Mouse (Mus musculus) ES-E14 (cell line): ENCODE results near the gene Brca2. TPM values are rescaled to one million over a fixed set of nuclear protein-coding genes. Genes with fewer than 3 reads are reported as not detected.

Experiments
- DNase-seq: peaks from one replicate; pipeline ENCODE4 v3.0.0-alpha.2; 2013; ENCODE audit warnings: low read depth, low spot score
- H3K27ac ChIP-seq: 2 replicates; pipeline ENCODE4 v1.5.1; 2012; ENCODE audit warnings: low read depth, mild to moderate bottlenecking, low read length, moderate library complexity, mixed read lengths; ENCODE audit not compliant: poor library complexity, insufficient read depth, severe bottlenecking
- H3K36me3 ChIP-seq: 2 replicates; pipeline ENCODE4 v1.6.1; 2012; ENCODE audit warnings: mild to moderate bottlenecking, low read length, moderate library complexity, mixed read lengths; ENCODE audit not compliant: control insufficient read depth, poor library complexity, insufficient read depth, severe bottlenecking
- H3K4me1 ChIP-seq, 2 experiments: fragments of 150-350 bp in 1 of 2; sonication (generic) in 1 of 2; 2 replicates each; pipeline ENCODE4 v1.6.1; 2012; ENCODE audit warnings: low read length in 2 of 2, mild to moderate bottlenecking in 1 of 2, mixed read lengths in 1 of 2; ENCODE audit not compliant: control insufficient read depth in 2 of 2, insufficient read depth in 2 of 2, poor library complexity in 1 of 2
- H3K4me3 ChIP-seq, 2 experiments: fragments of 150-350 bp in 1 of 2; sonication (generic) in 1 of 2; 2 replicates each; pipeline ENCODE4 v1.5.1; 2012; ENCODE audit warnings: low read length in 2 of 2, low read depth in 1 of 2, mild to moderate bottlenecking in 1 of 2, mixed read lengths in 1 of 2; ENCODE audit not compliant: insufficient read depth in 1 of 2, poor library complexity in 1 of 2, severe bottlenecking in 1 of 2
- H3K9ac ChIP-seq: 2 replicates; pipeline ENCODE4 v1.6.1; 2012; ENCODE audit warnings: low read depth, mild to moderate bottlenecking, low read length, mixed read lengths; ENCODE audit not compliant: poor library complexity, insufficient read depth, severe bottlenecking
- H3K9me3 ChIP-seq: fragments of 150-350 bp; sonication (generic); 2 replicates; pipeline ENCODE4 v1.6.1; 2012; ENCODE audit warnings: low read depth, mild to moderate bottlenecking, low read length; ENCODE audit not compliant: control insufficient read depth, insufficient read depth
- CHD2 ChIP-seq: IDR thresholded peaks from 2 replicates; pipeline ENCODE4 v1.6.1; 2014; ENCODE audit warnings: mild to moderate bottlenecking, low read depth, low read length, inconsistent platforms
- HCFC1 ChIP-seq: IDR thresholded peaks from 2 replicates; pipeline ENCODE4 v1.6.1; 2012; ENCODE audit warnings: low read length, inconsistent platforms, borderline replicate concordance; ENCODE audit not compliant: insufficient read depth
- MAFK ChIP-seq: IDR thresholded peaks from 2 replicates; pipeline ENCODE4 v1.6.1; 2014; ENCODE audit warnings: mild to moderate bottlenecking, low read depth, low read length, inconsistent platforms; ENCODE audit not compliant: insufficient read depth
- ZC3H11A ChIP-seq: IDR thresholded peaks from 2 replicates; pipeline ENCODE4 v1.6.1; 2012; ENCODE audit warnings: low read depth, mild to moderate bottlenecking, inconsistent platforms, low read length, borderline replicate concordance
- ZNF384 ChIP-seq: IDR thresholded peaks from 2 replicates; pipeline ENCODE4 v1.6.1; 2012; ENCODE audit warnings: low read depth, low read length, inconsistent platforms
- in situ Hi-C, 2 experiments: fragments of 600-800 bp; cut with MboI; formaldehyde crosslinking; loops; one replicate each; pipeline ENCODE4 v1.15.1; 2025; ENCODE audit warnings: low sequenced_read_pairs in 2 of 2, inconsistent platforms in 1 of 2; ENCODE audit not compliant: unreplicated experiment in 2 of 2
- total RNA-seq: library from RNA; depleted of rRNA; stranded (reverse); fragments of 300-350 nt; gene quantifications from 2 replicates; pipeline ENCODE4 v1.2.3, GENCODE M21; 2012

Gene Brca2
- total RNA-seq, 1 experiment: 49.7 TPM

GRCm38 (mm10) chr5:150595366-150596016 lies 73.1 kb downstream of the Brca2 start:
- TF ChIP-seq ZNF384: no peak
- no peak for TF ChIP-seq ZC3H11A
- no peak for TF ChIP-seq HCFC1
- no peak for TF ChIP-seq MAFK
- no peak for TF ChIP-seq CHD2
- Histone ChIP-seq H3K9ac (no peak overlapping the region), H3K9me3 (no peaks in the 10 kb centered on the region), H3K36me3 (no peaks in the 10 kb centered on the region; the same call in 1 of the 2 replicates), H3K4me1 (peaks cover 3 to 8% of the 10 kb centered on the region in 2 experiments; a peak in 2 of 4 replicates), H3K4me3 (no peak overlapping the region), H3K27ac (no peak overlapping the region)
- in situ Hi-C loops: no loop called here
- DNase-seq: no peak

DNA sequence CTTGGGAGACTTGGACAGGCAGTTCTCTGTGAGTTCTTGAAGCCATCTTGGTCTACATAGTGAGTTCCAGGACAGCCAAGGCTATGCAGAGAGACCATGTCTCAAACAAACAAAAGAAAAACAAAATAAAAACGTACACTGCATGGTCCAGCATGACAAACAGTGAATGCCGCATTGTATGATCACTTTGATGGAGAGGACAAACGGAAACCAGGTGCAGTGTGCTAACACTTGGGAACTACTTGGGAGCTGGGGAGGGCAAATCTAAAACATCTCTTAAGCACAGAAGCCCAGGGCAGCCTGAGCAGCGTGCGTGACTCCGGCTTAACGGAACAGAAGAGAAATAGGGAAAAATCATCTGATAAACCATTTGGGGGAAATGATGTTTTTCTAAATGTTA lies 74.7 kb downstream of the Brca2 start, which contains the start of gene N4bp2l1:
Gene N4bp2l1 (minus strand): TSS at position 101 of the 400 bp plus-strand sequence.
- in situ Hi-C loops: no loop called here
- Histone ChIP-seq H3K36me3 (no peaks in the 10 kb centered on the region; the same call in 1 of the 2 replicates), H3K9ac (no peak within 1 kb of the TSS), H3K4me3 (no peak within 1 kb of the TSS), H3K9me3 (no peaks in the 10 kb centered on the region), H3K27ac (no peak within 1 kb of the TSS), H3K4me1 (peaks cover 3 to 8% of the 10 kb centered on the region in 2 experiments; a peak in 2 of 4 replicates)
- no peak for DNase-seq
- TF ChIP-seq HCFC1 (no peak), MAFK (no peak), CHD2 (no peak), ZC3H11A (no peak), ZNF384 (no peak)

GRCm38 (mm10) chr5:150598202-150599119 lies 76.0 kb downstream of the Brca2 start:
- no peak for DNase-seq
- Histone ChIP-seq H3K4me3 (no peak overlapping the region), H3K9ac (no peak overlapping the region), H3K9me3 (no peaks in the 10 kb centered on the region), H3K27ac (no peak overlapping the region), H3K4me1 (peaks cover 3 to 8% of the 10 kb centered on the region in 2 experiments; a peak in 2 of 4 replicates), H3K36me3 (no peaks in the 10 kb centered on the region)
- no peak for TF ChIP-seq HCFC1
- TF ChIP-seq CHD2: no peak
- TF ChIP-seq MAFK: no peak
- TF ChIP-seq ZC3H11A: no peak
- TF ChIP-seq ZNF384: no peak
- in situ Hi-C loops: no loop called here

GRCm38 (mm10) chr5:150599301-150600294 lies 77.2 kb downstream of the Brca2 start:
- Histone ChIP-seq H3K27ac (no peak overlapping the region; the same call in 1 of the 2 replicates), H3K9ac (no peak overlapping the region), H3K9me3 (no peaks in the 10 kb centered on the region), H3K36me3 (no peaks in the 10 kb centered on the region), H3K4me3 (no peak overlapping the region), H3K4me1 (peaks cover 3 to 8% of the 10 kb centered on the region in 2 experiments; a peak in 2 of 4 replicates)
- no peak for TF ChIP-seq ZC3H11A
- TF ChIP-seq HCFC1: no peak
- TF ChIP-seq MAFK: no peak
- TF ChIP-seq CHD2: no peak
- TF ChIP-seq ZNF384: no peak
- no peak for DNase-seq
- in situ Hi-C loops: no loop called here
